Mouse (Mus musculus): ENCODE measurements around the gene Rab3il1.

DNA sequence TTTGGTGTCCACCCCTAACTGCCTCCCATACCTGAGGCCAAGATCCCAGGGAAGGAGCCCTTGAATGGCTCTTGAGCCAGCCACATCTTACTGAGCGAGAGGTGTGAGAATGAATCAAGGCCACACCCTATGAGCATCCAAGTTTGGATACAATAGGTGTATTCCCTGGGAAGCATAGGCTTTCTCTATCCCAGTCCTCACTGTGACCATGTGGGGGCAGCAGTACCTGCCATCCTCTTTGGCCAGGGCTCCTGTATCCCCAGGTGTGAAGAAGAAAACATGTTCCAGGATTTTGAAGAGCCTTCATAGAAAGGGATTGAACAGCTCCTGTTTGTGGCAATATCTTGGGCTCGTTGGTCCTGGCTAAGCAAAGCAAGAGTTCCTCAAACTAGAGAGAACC is 38.1 kb downstream of the Rab3il1 start:
- TF ChIP-seq CTCF (conservative IDR thresholded peaks at IDR 0.05; ENCODE audit: insufficient read depth, insufficient read length, low read depth, low read length) (peak; percentile 59), POLR2A (IDR thresholded peaks at IDR 0.05; ENCODE audit: low read depth, low read length) (no peak)
